Comparison of ENCODE assay signal across 8 mouse cellular contexts in genomic region chr17:88064347-88065030, GRCm38 (mm10). TPM values are rescaled to one million over a fixed set of nuclear protein-coding genes. Genes with fewer than 3 reads are reported as not detected.
DNase-seq lines count a peak whose midpoint lies in the region.

No protein-coding gene starts in this region.

- H3K36me3 ChIP-seq in megakaryocyte, embryonic 14.5 days (replicated peaks; ENCODE audit: low read length): peaks cover 10% of the 10 kb centered on the region

- peaks cover 28% of the 10 kb centered on the region for H3K4me1 ChIP-seq in megakaryocyte, embryonic 14.5 days

- H3K4me3 ChIP-seq in megakaryocyte, embryonic 14.5 days (replicated peaks): peak overlapping the region; percentile 98

- DNase-seq in adipocyte (ENCODE audit: low spot score): peak; percentile 35
- DNase-seq in cerebellum, postnatal 36 days: peak; percentile 57 to 67
- peak; percentile 25 to 35 for DNase-seq in gastrocnemius, adult 8-10 months (ENCODE audit: low spot score in 2 of 2)
- DNase-seq in induced T-regulatory cell, adult 2 months (ENCODE audit: low read depth): peak; percentile 85
- peak; percentile 37 to 81 for DNase-seq in left cerebral cortex, postnatal 10 days (ENCODE audit: extremely low spot score in 1 of 2, low spot score in 2 of 2)
- peak; percentile 32 to 39 for DNase-seq in right cerebral cortex, postnatal 36 days (ENCODE audit: low spot score in 2 of 2)
- no peak for DNase-seq in c-Kit-positive CD71-positive TER-119-positive erythroid progenitor cells, embryonic 14.5 days (ENCODE audit: low spot score)

- intact Hi-C loops in left cerebral cortex, postnatal 10 days (cut with DNase I): loop anchor here (5.0 kb wide), 1 partner anchor 37 kb away; no protein-coding TSS in a partner anchor

- peaks cover 5% of the 10 kb centered on the region; the same call in 1 of the 2 replicates for H3K9me3 ChIP-seq in megakaryocyte, embryonic 14.5 days

- no peaks in the 10 kb centered on the region for H3K27me3 ChIP-seq in megakaryocyte, embryonic 14.5 days (replicated peaks)

RNA-seq across cellular contexts. Expression of gene Fbxo11, which starts 0.6 kb away (rescaled TPM):
- 10 to 100 TPM; 27.0 to 36.5 (median 31.9) TPM for total RNA-seq in gastrocnemius, adult 8-10 months (2022)
- total RNA-seq in left cerebral cortex, postnatal 10 days (2021): 100 to 1,000 TPM; 109 to 111 TPM
- 1.1 TPM in 2 replicates for polyA plus RNA-seq in megakaryocyte, embryonic 14.5 days (2012; ENCODE audit: insufficient read depth, low replicate concordance)
